Mouse (Mus musculus): ENCODE results near the gene Rasl2-9. TPM values are rescaled to one million over a fixed set of nuclear protein-coding genes. Genes with fewer than 3 reads are reported as not detected.

Rasl2-9 gene
- 0.56 to 1.6 TPM (median 1.2 TPM) in 3 of 4 replicates, not detected in the other for total RNA-seq (2023)

DNA sequence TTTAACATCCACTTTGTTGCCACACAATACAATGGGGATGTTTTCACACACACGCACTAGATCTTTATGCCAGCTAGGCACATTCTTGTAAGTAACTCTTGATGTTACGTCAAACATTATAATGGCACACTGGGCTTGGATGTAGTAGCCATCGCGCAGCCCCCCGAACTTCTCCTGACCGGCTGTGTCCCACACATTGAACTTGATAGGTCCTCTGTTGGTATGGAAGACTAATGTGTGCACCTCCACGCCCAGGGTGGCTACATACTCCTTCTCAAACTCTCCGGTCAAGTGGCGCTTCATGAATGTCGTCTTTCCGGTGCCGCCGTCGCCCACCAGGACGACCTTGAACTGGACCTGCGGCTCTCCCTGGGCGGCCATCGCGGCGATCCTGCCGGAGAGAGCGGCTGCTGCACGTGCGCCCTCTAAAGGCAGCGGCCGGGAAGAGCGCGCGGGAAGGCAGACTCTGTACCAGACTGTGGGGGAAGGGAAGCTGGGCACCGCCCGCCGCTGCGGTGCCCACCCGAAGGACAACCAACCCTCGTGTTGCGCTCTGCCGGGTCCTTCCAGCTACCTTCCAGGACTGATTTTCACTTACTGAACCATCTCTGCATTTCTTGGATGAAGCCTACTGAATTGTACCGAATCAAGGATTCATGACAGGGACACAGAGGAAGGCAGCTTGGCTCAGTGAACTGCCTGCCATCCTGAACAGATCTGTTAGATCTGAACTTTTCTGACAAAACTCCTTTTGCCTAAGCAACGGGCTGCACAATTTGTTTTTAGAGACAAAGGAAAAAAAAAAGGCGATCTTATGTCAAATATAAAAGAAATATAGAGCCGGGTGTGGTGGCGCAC, at the start of gene Rasl2-9:
TSS of gene Rasl2-9 (minus strand) at position 402 of the 858 bp plus-strand sequence.

DNA sequence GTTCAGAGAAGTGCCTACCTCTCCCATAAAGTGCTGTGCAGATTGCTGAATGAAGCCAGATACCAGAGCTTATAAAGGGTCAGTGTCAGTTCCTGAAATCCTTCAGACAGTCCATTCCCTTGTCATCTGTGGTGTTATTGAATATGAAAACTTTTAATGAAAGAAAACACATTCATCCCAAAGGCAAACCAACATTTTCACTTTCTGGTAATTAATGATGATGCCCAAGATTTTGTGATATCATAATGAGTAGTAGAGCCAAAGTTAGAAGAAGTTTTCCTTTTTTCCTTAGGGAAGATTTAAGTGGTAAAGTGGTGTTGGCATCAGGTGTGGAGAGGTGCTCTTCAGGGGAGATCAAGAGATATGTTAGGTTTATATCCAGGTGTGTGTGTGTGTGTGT, 23.8 kb upstream of the Rasl2-9 start, which contains the start of gene Vmn1r55:
TSS of gene Vmn1r55 (minus strand) at position 101 of the 400 bp plus-strand sequence.

DNA sequence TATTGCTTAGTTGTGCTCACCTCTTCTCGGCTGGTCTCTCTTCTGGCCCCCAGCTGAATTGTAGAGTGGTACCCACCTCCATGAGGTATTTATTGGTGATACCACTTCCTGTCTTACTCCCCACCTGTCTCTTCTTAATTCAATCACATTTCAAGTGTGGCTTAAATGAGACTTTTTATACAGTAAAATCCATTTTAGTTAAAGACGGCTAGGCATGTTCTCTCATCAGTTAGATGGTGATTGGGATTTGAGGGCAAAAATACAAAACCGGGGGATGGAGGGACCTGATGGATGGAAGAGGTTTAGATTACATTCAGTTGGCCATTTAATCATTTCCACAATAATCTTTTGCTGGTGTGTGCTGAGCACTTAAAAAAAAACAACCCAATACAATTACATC, 8.9 kb downstream of the Rasl2-9 start, which contains the start of gene Rfpl4:
TSS of gene Rfpl4 (minus strand) at position 101 of the 400 bp plus-strand sequence.

DNA sequence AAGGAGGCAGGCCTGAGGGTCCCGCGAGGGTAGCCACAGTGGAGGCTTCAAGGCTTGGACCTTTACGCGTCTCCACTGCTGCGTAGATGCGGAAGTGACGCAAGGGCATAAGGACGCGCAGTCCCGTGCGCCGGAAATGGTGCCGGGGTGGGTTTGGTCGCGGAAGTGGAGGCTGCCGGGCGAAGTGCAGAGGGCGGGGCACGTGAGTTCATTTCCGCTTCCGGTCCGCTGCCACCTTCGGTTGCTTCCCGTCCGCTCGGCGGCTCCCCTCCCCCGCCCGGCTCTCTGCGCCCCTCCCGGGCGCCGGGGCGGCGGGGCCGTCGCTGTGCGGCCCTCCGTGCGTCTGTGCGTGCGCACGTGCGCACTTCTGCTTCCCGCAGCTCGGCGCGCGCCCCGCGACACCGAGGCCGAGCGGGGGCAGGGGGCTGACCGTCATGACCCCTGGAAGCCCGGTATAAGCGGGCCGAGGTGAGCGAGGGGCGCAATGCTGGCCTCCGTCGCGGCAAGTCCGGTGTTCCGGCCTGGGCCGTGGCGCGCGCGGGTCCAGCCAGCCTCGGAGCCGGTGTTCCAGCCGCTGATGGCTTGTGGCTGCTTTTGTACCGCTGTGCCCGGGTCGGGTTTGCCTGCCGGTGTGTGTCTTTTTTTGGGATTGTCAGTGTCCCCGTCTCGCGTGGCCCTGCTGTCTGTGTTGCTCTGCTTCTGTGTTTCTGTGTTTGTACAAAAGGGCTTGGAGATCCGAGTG, 45.6 kb downstream of the Rasl2-9 start, which contains the start of gene Epn1:
TSS of gene Epn1 (plus strand) at position 226 of the 742 bp plus-strand sequence.

Other genes starting within 250 kb of the Rasl2-9 start
- 9.9 to 14.2 TPM (median 11.8 TPM) in 4 replicates for gene Isoc2a, start 248.8 kb downstream of the Rasl2-9 start, total RNA-seq (2023)
- gene Gm36210, start 219.4 kb downstream of the Rasl2-9 start, total RNA-seq (2023) = not detected in 4 replicates
- gene Zfp628, start 210.7 kb downstream of the Rasl2-9 start, total RNA-seq (2023) = 36.3 to 42.6 TPM (median 37.9 TPM) in 4 replicates
- 9.0 to 12.9 TPM (median 10.2 TPM) in 4 replicates for gene Nat14, start 203.9 kb downstream of the Rasl2-9 start, total RNA-seq (2023)
- gene Ssc5d, start 200.2 kb downstream of the Rasl2-9 start, total RNA-seq (2023) = 0.21 to 0.63 TPM (median 0.42 TPM) in 4 replicates
- gene Sbk2, start 161.5 kb downstream of the Rasl2-9 start, total RNA-seq (2023) = 0.51 to 1.9 TPM (median 0.61 TPM) in 3 of 4 replicates, not detected in the other
- gene Sbk3, start 154.8 kb downstream of the Rasl2-9 start, total RNA-seq (2023) = not detected in 4 replicates
- gene Zfp579, start 129.8 kb downstream of the Rasl2-9 start, total RNA-seq (2023) = 15.7 to 19.2 TPM (median 16.5 TPM) in 4 replicates
- 7.0 to 8.3 TPM (median 7.6 TPM) in 4 replicates for gene Zfp524, start 111.5 kb downstream of the Rasl2-9 start, total RNA-seq (2023)
- 58.3 to 66.2 TPM (median 62.1 TPM) in 4 replicates for gene Fiz1, start 111.3 kb downstream of the Rasl2-9 start, total RNA-seq (2023)
- gene Gm44973, start 110.5 kb downstream of the Rasl2-9 start, total RNA-seq (2023) = not detected in 4 replicates
- gene Zfp865, start 105.6 kb downstream of the Rasl2-9 start, total RNA-seq (2023) = 48.6 to 50.4 TPM (median 49.4 TPM) in 4 replicates
- gene Ccdc106, start 105.4 kb downstream of the Rasl2-9 start, total RNA-seq (2023) = not detected in 4 replicates
- gene 4632433K11Rik, start 91.8 kb downstream of the Rasl2-9 start, total RNA-seq (2023) = not detected in 4 replicates
- 7.6 to 8.5 TPM (median 8.3 TPM) in 4 replicates for gene Zfp784, start 87.5 kb downstream of the Rasl2-9 start, total RNA-seq (2023)
- 2.5 to 3.6 TPM (median 3.3 TPM) in 4 replicates for gene Zfp580, start 74.4 kb downstream of the Rasl2-9 start, total RNA-seq (2023)
- 540 to 584 TPM (median 566 TPM) in 4 replicates for gene U2af2, start 63.8 kb downstream of the Rasl2-9 start, total RNA-seq (2023)
- 197 to 224 TPM (median 210 TPM) in 4 replicates for gene Epn1, start 45.7 kb downstream of the Rasl2-9 start, total RNA-seq (2023)
- not detected in 4 replicates for gene Rfpl4, start 9.0 kb downstream of the Rasl2-9 start, total RNA-seq (2023)
- gene Vmn1r55, start 23.7 kb upstream of the Rasl2-9 start, total RNA-seq (2023) = not detected in 4 replicates
- not detected in 4 replicates for gene Vmn1r56, start 70.8 kb upstream of the Rasl2-9 start, total RNA-seq (2023)
- gene Vmn1r57, start 92.5 kb upstream of the Rasl2-9 start, total RNA-seq (2023) = not detected in 4 replicates
- not detected in 4 replicates for gene Gm5065, start 224.6 kb upstream of the Rasl2-9 start, total RNA-seq (2023)
- gene Nlrp2, start 225.1 kb upstream of the Rasl2-9 start, total RNA-seq (2023) = not detected in 4 replicates

Measured in B cell, adult 62 days (primary cell).